Mouse (Mus musculus) midbrain, embryonic 14.5 days (tissue): ENCODE measurements around the gene Zscan4-ps1. TPM values are rescaled to one million over a fixed set of nuclear protein-coding genes. Genes with fewer than 3 reads are reported as not detected.
"Not testable (repeated sequence)": the region's sequence is repeated elsewhere in the genome, so short reads cannot be mapped to it uniquely, and the experiment has no call there.

ENCODE experiments used
- ATAC-seq: fragments of 200-750 bp; cut with Nextera tagmentation; 2 replicates; pipeline ENCODE4 v1.8.0; 2017; ENCODE audit warnings: moderate number of reproducible peaks, moderate library complexity; ENCODE audit not compliant: low FRiP score, low TSS enrichment
- DNase-seq: peaks from one replicate; pipeline ENCODE4 v3.0.0-alpha.2; 2015
- H3K27ac ChIP-seq: fragments of 300-500 bp; sonication (generic); replicated peaks from 2 replicates; pipeline ENCODE4 v1.5.1; 2014; ENCODE audit warnings: mild to moderate bottlenecking, low read depth, low read length, moderate library complexity
- H3K27me3 ChIP-seq: fragments of 300-500 bp; sonication (generic); 2 replicates; pipeline ENCODE4 v1.6.1; 2014; ENCODE audit warnings: low read length, control low read depth, mixed read lengths; ENCODE audit not compliant: control insufficient read depth, insufficient read depth
- H3K36me3 ChIP-seq: fragments of 300-500 bp; sonication (generic); 2 replicates; pipeline ENCODE4 v1.6.1; 2014; ENCODE audit warnings: low read length, control low read depth; ENCODE audit not compliant: control insufficient read depth, insufficient read depth
- H3K4me1 ChIP-seq: fragments of 300-500 bp; sonication (generic); 2 replicates; pipeline ENCODE4 v1.6.1; 2014; ENCODE audit warnings: mild to moderate bottlenecking, antibody characterized with exemption, low read length, control low read depth; ENCODE audit not compliant: control insufficient read depth, insufficient read depth
- H3K4me2 ChIP-seq: fragments of 300-500 bp; sonication (generic); 2 replicates; pipeline ENCODE4 v1.6.1; 2014; ENCODE audit warnings: mild to moderate bottlenecking, low read length, moderate library complexity
- H3K4me3 ChIP-seq: fragments of 300-500 bp; sonication (generic); replicated peaks from 2 replicates; pipeline ENCODE4 v1.5.1; 2014; ENCODE audit warnings: low read depth, low read length
- H3K9ac ChIP-seq: fragments of 300-500 bp; sonication (generic); replicated peaks from 2 replicates; pipeline ENCODE4 v1.6.1; 2014; ENCODE audit warnings: mild to moderate bottlenecking, low read length, moderate library complexity
- H3K9me3 ChIP-seq: fragments of 300-500 bp; sonication (generic); 2 replicates; pipeline ENCODE4 v1.6.1; 2016; ENCODE audit warnings: low read length, control low read depth, mixed read lengths; ENCODE audit not compliant: control insufficient read depth
- WGBS: fragments of 180-500 bp; shearing (Covaris S2); extraction: QIAGEN DNeasy Blood & Tissue Kit; methylation state at CpG from one replicate; pipeline ENCODE4 v1.1.7; 2014; 5-methylcytosine and 5-hydroxymethylcytosine counted together
- polyA plus RNA-seq: library from polyadenylated mRNA; unstranded; fragments of >200 nt; fragmentation: Nextera tagmentation; extraction: Ambion mirVana; gene quantifications from 2 replicates; pipeline ENCODE4 v1.2.1, GENCODE M21; 2014

The Zscan4-ps1 gene
- not detected in 2 replicates for polyA plus RNA-seq

- H3K4me3 ChIP-seq, H3K36me3 ChIP-seq, H3K27me3 ChIP-seq, H3K4me2 ChIP-seq, H3K9me3 ChIP-seq, H3K27ac ChIP-seq, DNase-seq, H3K4me1 ChIP-seq, ATAC-seq, H3K9ac ChIP-seq: not testable (repeated sequence)
- WGBS, result 94% methylated on average over 2 of the region's 2 CpGs
Observed at GRCm38 (mm10) chr7:11069591-11069990, at the start of gene Zscan4-ps1. Gene Zscan4-ps1, minus strand, starts transcription at chr7:11069691.

Other genes starting within 250 kb of the Zscan4-ps1 start
- not detected in 2 replicates for gene Zscan4b, start 164.6 kb downstream of the Zscan4-ps1 start, polyA plus RNA-seq
- gene Zscan4c, start 63.9 kb downstream of the Zscan4-ps1 start, polyA plus RNA-seq, result not detected in 2 replicates
- not detected in 2 replicates for gene Zscan4d, start 96.5 kb upstream of the Zscan4-ps1 start, polyA plus RNA-seq
- not detected in 2 replicates for gene Zscan4e, start 241.0 kb upstream of the Zscan4-ps1 start, polyA plus RNA-seq